ENCODE assay signal across 21 mouse cellular contexts in the genomic region with DNA sequence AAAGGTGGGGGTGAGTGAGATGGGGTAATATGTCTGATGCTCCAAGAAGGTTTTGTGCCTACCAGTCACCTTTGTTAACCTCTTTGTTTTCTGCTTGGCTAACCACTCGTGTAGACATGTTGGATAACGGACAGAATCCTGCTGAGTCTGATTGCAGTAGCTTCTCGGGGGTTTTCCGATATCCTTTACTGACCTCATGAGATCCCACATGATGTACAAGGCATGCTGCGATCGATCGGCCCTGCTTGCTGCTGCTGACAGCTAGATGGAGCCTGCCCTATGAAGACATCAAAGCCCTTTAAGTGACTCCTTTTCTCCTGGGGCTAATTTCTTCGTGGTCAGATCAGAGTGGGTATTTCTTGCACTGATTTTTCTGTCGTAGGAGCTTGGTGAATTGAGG.
A peak's percentile ranks its signal among the peaks of the same experiment; 100 is the strongest.
DNase-seq lines count a peak whose midpoint lies in the region; ATAC-seq and TF ChIP-seq lines count a peak whose summit lies in the region.
"Had no signal": no experiment of that assay in that cellular context is flagged by ENCODE, and none has a peak within 500 bp of the region (broad histone marks: within the 10 kb centered on the region; RNA-seq: fewer than 3 reads in every experiment).

No protein-coding gene starts in this region.

- H3K27ac ChIP-seq in testis, adult 2 months (ENCODE audit: control insufficient read depth, insufficient read depth, low read depth, low read length) = no peak overlapping the region
- H3K27ac ChIP-seq: embryonic facial prominence, embryonic 13.5 days; forebrain, embryonic 12.5 days; heart, embryonic 10.5 days; intestine, embryonic 15.5 days had no signal

- no peaks in the 10 kb centered on the region for H3K36me3 ChIP-seq in megakaryocyte, embryonic 14.5 days (replicated peaks; ENCODE audit: low read length)
- no peaks in the 10 kb centered on the region for H3K36me3 ChIP-seq in testis, adult 2 months (ENCODE audit: control insufficient read depth, insufficient read depth, low read length)
- H3K36me3 ChIP-seq: embryonic facial prominence, embryonic 13.5 days; forebrain, embryonic 12.5 days; heart, embryonic 10.5 days; intestine, embryonic 15.5 days had no signal

- no peak for TF ChIP-seq POLR2A in testis, adult 2 months (IDR thresholded peaks at IDR 0.05; ENCODE audit: control insufficient read depth, low read depth, low read length)

- H3K9me3 ChIP-seq in megakaryocyte, embryonic 14.5 days = peaks cover 65% of the 10 kb centered on the region
- H3K9me3 ChIP-seq: embryonic facial prominence, embryonic 13.5 days; forebrain, embryonic 12.5 days; heart, embryonic 10.5 days; intestine, embryonic 15.5 days had no signal

- ATAC-seq in megakaryocyte, adult 5-6 weeks (ENCODE audit: poor library complexity, severe bottlenecking) = no peak
- ATAC-seq: activated CD4-positive, CD25-positive, alpha-beta regulatory T cell, adult 4 months; forebrain, embryonic 16.5 days; intestine, embryonic 15.5 days; Patski had no signal

- no peaks in the 10 kb centered on the region for H3K4me1 ChIP-seq in megakaryocyte, embryonic 14.5 days
- no peaks in the 10 kb centered on the region for H3K4me1 ChIP-seq in testis, adult 2 months (ENCODE audit: control insufficient read depth, insufficient read depth, low read length)
- H3K4me1 ChIP-seq: embryonic facial prominence, embryonic 13.5 days; heart, embryonic 10.5 days; intestine, embryonic 15.5 days had no signal

- no peaks in the 10 kb centered on the region for H3K27me3 ChIP-seq in megakaryocyte, embryonic 14.5 days (replicated peaks)
- H3K27me3 ChIP-seq in testis, adult 2 months (ENCODE audit: control insufficient read depth, insufficient read depth, low read length) = no peaks in the 10 kb centered on the region
- H3K27me3 ChIP-seq: CH12.LX; embryonic facial prominence, embryonic 13.5 days; forebrain, embryonic 12.5 days; intestine, embryonic 15.5 days; Patski had no signal

- DNase-seq in heart, adult 11 months = peak; percentile 63
- no peak for DNase-seq in heart, adult 18-20 months
- DNase-seq in testis, postnatal 10 days (ENCODE audit: low spot score) = no peak
- no peak for DNase-seq in frontal cortex, postnatal 36 days (ENCODE audit: low spot score in 2 of 2)
- DNase-seq: adrenal gland, postnatal 14 days; cerebellum, adult 18-20 months; cerebellum, adult 9-11 months; gastrocnemius, postnatal 25 days; heart, postnatal 10 days; heart, postnatal 4 days had no signal

- H3K4me3 ChIP-seq in megakaryocyte, embryonic 14.5 days (replicated peaks) = peak overlapping the region; percentile 8
- peak overlapping the region; percentile 42 for H3K4me3 ChIP-seq in testis, adult 2 months (ENCODE audit: control insufficient read depth, low read depth, low read length)
- H3K4me3 ChIP-seq: embryonic facial prominence, embryonic 13.5 days; forebrain, embryonic 12.5 days; heart, embryonic 10.5 days; intestine, embryonic 15.5 days had no signal

- TF ChIP-seq CTCF in testis, adult 2 months (IDR thresholded peaks at IDR 0.05; ENCODE audit: control insufficient read depth, insufficient read depth, insufficient replicate concordance, low read depth, low read length) = no peak
